Mouse (Mus musculus) erythroblast, embryonic 14.5 days (primary cell): ENCODE data around the gene Apln.

Experiments
- GATA1 ChIP-seq: IDR thresholded peaks from 2 replicates; pipeline ENCODE4 v1.6.1; 2012; ENCODE audit warnings: low read length, inconsistent platforms, mixed read lengths
- TAL1 ChIP-seq: IDR thresholded peaks from 3 replicates; pipeline ENCODE4 v1.6.1; 2012; ENCODE audit warnings: low read length, inconsistent platforms, mixed read lengths

- TF ChIP-seq TAL1, result no peak
- TF ChIP-seq GATA1, result no peak
Measured at GRCm38 (mm10) chrX:47977078-47977477, 57.6 kb downstream of the Apln start.
